In genomic region chr9:9127041-9127755, GRCm38 (mm10) we compare ENCODE assay signal across 10 mouse cellular contexts.
A peak's percentile ranks its signal among the peaks of the same experiment; 100 is the strongest.
DNase-seq lines count a peak whose midpoint lies in the region; ATAC-seq and TF ChIP-seq lines count a peak whose summit lies in the region.
"Had no signal": no experiment of that assay in that cellular context is flagged by ENCODE, and none has a peak within 500 bp of the region (broad histone marks: within the 10 kb centered on the region; RNA-seq: fewer than 3 reads in every experiment).

No protein-coding gene starts in this region.

- TF ChIP-seq POLR2A in brain, embryonic 14.5 days (IDR thresholded peaks at IDR 0.05; ENCODE audit: borderline replicate concordance, extremely low read depth, insufficient read depth, insufficient read length, poor library complexity, severe bottlenecking): no peak

- H3K4me1 ChIP-seq in heart, embryonic 11.5 days (ENCODE audit: control insufficient read depth, insufficient read depth, low read length): peaks cover 11% of the 10 kb centered on the region; the same call in 1 of the 2 replicates
- peaks cover 1 to 6% of the 10 kb centered on the region in 2 experiments; a peak in 2 of 4 replicates for H3K4me1 ChIP-seq in ES-E14 (ENCODE audit: control insufficient read depth in 2 of 2, insufficient read depth in 2 of 2, low read length in 2 of 2, poor library complexity in 1 of 2)
- peaks cover 14% of the 10 kb centered on the region for H3K4me1 ChIP-seq in kidney, embryonic 16.5 days (ENCODE audit: insufficient read depth, low read length)

- no peaks in the 10 kb centered on the region for H3K9me3 ChIP-seq in heart, embryonic 11.5 days (replicated peaks; ENCODE audit: control insufficient read depth, low read length)
- no peaks in the 10 kb centered on the region for H3K9me3 ChIP-seq in ES-E14 (ENCODE audit: control insufficient read depth, insufficient read depth, low read depth, low read length)
- H3K9me3 ChIP-seq in kidney, embryonic 16.5 days (ENCODE audit: low read length): no peaks in the 10 kb centered on the region

- no peak overlapping the region for H3K4me3 ChIP-seq in heart, embryonic 11.5 days (ENCODE audit: low read depth, low read length)
- no peak overlapping the region for H3K4me3 ChIP-seq in ES-E14 (ENCODE audit: insufficient read depth in 1 of 2, low read depth in 1 of 2, low read length in 2 of 2, poor library complexity in 1 of 2, severe bottlenecking in 1 of 2)
- H3K4me3 ChIP-seq in kidney, embryonic 16.5 days (ENCODE audit: low read length): no peak overlapping the region

- H3K27me3 ChIP-seq in heart, embryonic 11.5 days (ENCODE audit: control insufficient read depth, insufficient read depth, low read length): no peaks in the 10 kb centered on the region
- H3K27me3 ChIP-seq in kidney, embryonic 16.5 days (ENCODE audit: insufficient read depth, low read length): no peaks in the 10 kb centered on the region

- no peaks in the 10 kb centered on the region for H3K36me3 ChIP-seq in heart, embryonic 11.5 days (ENCODE audit: control insufficient read depth, insufficient read depth, low read length)
- H3K36me3 ChIP-seq in ES-E14 (ENCODE audit: control insufficient read depth, insufficient read depth, low read length, poor library complexity, severe bottlenecking): no peaks in the 10 kb centered on the region
- H3K36me3 ChIP-seq in kidney, embryonic 16.5 days (ENCODE audit: insufficient read depth, low read length): no peaks in the 10 kb centered on the region

- TF ChIP-seq CTCF in brain, embryonic 14.5 days (IDR thresholded peaks at IDR 0.05; ENCODE audit: borderline replicate concordance, extremely low read depth, insufficient read depth, insufficient read length): no peak

- no peak for ATAC-seq in heart, embryonic 11.5 days (replicated peaks; ENCODE audit: insufficient number of reproducible peaks, low FRiP score, low TSS enrichment)
- ATAC-seq in kidney, embryonic 16.5 days (ENCODE audit: low FRiP score, low TSS enrichment): peak; percentile 64; the same call in 1 of the 2 replicates
- no peak for ATAC-seq in erythroid progenitor cell, adult 5-6 weeks (replicated peaks; ENCODE audit: low FRiP score, poor library complexity, severe bottlenecking)
- no peak for ATAC-seq in erythroblast, adult 5-6 weeks (replicated peaks; ENCODE audit: low FRiP score, poor library complexity, severe bottlenecking)
- ATAC-seq: hindbrain, postnatal 0 days had no signal

- WGBS in heart, embryonic 11.5 days (ENCODE audit: insufficient replicate concordance): 45% methylated on average over 4 of the region's 4 CpGs
- 31% methylated on average over 4 of the region's 4 CpGs for WGBS in kidney, embryonic 16.5 days

- in situ Hi-C loops in ES-E14 (cut with MboI; ENCODE audit: low sequenced_read_pairs in 2 of 2, unreplicated experiment in 2 of 2): no loop called here

- no peak overlapping the region for H3K4me2 ChIP-seq in heart, embryonic 11.5 days
- H3K4me2 ChIP-seq in kidney, embryonic 16.5 days (replicated peaks; ENCODE audit: low read depth, low read length): no peak overlapping the region

- no peak overlapping the region for H3K9ac ChIP-seq in heart, embryonic 11.5 days (ENCODE audit: low read depth, low read length)
- no peak overlapping the region for H3K9ac ChIP-seq in ES-E14 (ENCODE audit: insufficient read depth, low read depth, low read length, poor library complexity, severe bottlenecking)
- H3K9ac ChIP-seq in kidney, embryonic 16.5 days (replicated peaks; ENCODE audit: low read length): no peak overlapping the region

- no peak overlapping the region for H3K27ac ChIP-seq in heart, embryonic 11.5 days (ENCODE audit: low read depth, low read length)
- H3K27ac ChIP-seq in ES-E14 (ENCODE audit: insufficient read depth, low read depth, low read length, poor library complexity, severe bottlenecking): no peak overlapping the region
- peak overlapping the region; percentile 72 for H3K27ac ChIP-seq in kidney, embryonic 16.5 days (ENCODE audit: low read length)
- H3K27ac ChIP-seq: hindbrain, postnatal 0 days had no signal

- DNase-seq in heart, adult 11 months: peak; percentile 88
- DNase-seq in ES-E14 (ENCODE audit: low read depth, low spot score): peak; percentile 1
- DNase-seq in brain, embryonic 14.5 days (ENCODE audit: low read depth): peak; percentile 35
- DNase-seq in cerebellum, postnatal 25 days: no peak
- DNase-seq: cerebellum, adult 9-11 months had no signal

TF ChIP-seq in ES-E14, 5 proteins besides CTCF, POLR2A, EP300 and RAD21:
- TF ChIP-seq MAFK (IDR thresholded peaks at IDR 0.05; ENCODE audit: insufficient read depth, low read depth, low read length) (no peak), CHD2 (IDR thresholded peaks at IDR 0.05; ENCODE audit: low read depth, low read length) (no peak), HCFC1 (IDR thresholded peaks at IDR 0.05; ENCODE audit: borderline replicate concordance, insufficient read depth, low read length) (no peak), ZC3H11A (IDR thresholded peaks at IDR 0.05; ENCODE audit: borderline replicate concordance, low read depth, low read length) (no peak), ZNF384 (IDR thresholded peaks at IDR 0.05; ENCODE audit: low read depth, low read length) (no peak)

Comparison
In these comparisons a context has a peak if more than half of its experiments do, and no peak if none do; other contexts are left out.
1. DNase-seq: peak in heart, adult 11 months (single experiment), ES-E14 (single experiment) and brain, embryonic 14.5 days (single experiment); none in cerebellum, postnatal 25 days (0 of 2).